Mouse (Mus musculus): ENCODE measurements around the gene Tomm40l. TPM values are rescaled to one million over a fixed set of nuclear protein-coding genes. Genes with fewer than 3 reads are reported as not detected.

The Tomm40l gene
- polyA plus RNA-seq, 1 experiment from 2014 or later = 27.2 TPM

DNA sequence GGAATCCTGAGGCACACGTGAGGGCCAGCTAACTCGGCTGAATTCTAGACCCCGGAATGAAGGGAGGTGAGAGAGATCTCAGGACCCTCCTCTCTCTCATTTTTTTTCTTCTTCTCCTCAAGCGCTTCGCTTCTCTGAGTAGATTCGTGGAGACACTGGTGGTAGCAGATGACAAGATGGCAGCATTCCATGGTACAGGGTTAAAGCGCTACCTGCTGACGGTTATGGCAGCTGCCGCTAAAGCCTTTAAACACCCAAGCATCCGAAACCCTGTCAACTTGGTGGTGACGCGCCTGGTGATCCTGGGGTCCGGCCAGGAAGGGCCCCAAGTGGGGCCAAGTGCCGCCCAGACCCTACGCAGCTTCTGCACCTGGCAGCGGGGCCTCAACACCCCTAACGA, 30.1 kb upstream of the Tomm40l start:
- H3K9ac ChIP-seq (ENCODE audit: low read length) = no peak overlapping the region
- ATAC-seq (replicated peaks; ENCODE audit: low FRiP score, low TSS enrichment, low read depth) (no peak), DNase-seq (ENCODE audit: low spot score) (no peak)
- H3K4me1 ChIP-seq (replicated peaks; ENCODE audit: control insufficient read depth, insufficient read depth, low read length) = peaks cover 36% of the 10 kb centered on the region
- peak overlapping the region; percentile 60 for H3K4me2 ChIP-seq (ENCODE audit: low read length)
- H3K27me3 ChIP-seq (replicated peaks; ENCODE audit: control insufficient read depth, insufficient read depth, low read length) = no peaks in the 10 kb centered on the region
- peak overlapping the region; percentile 49; the same call in 1 of the 2 replicates for H3K27ac ChIP-seq (ENCODE audit: low read depth)
- WGBS = 57% methylated on average over 17 of the region's 17 CpGs
- peaks cover 6% of the 10 kb centered on the region; the same call in 1 of the 2 replicates for H3K36me3 ChIP-seq (ENCODE audit: control insufficient read depth, insufficient read depth, low read length)
- H3K4me3 ChIP-seq (ENCODE audit: low read depth, low read length) = peak overlapping the region; percentile 28; the same call in 1 of the 2 replicates
- H3K9me3 ChIP-seq (ENCODE audit: control insufficient read depth, low read length) = no peaks in the 10 kb centered on the region

DNA sequence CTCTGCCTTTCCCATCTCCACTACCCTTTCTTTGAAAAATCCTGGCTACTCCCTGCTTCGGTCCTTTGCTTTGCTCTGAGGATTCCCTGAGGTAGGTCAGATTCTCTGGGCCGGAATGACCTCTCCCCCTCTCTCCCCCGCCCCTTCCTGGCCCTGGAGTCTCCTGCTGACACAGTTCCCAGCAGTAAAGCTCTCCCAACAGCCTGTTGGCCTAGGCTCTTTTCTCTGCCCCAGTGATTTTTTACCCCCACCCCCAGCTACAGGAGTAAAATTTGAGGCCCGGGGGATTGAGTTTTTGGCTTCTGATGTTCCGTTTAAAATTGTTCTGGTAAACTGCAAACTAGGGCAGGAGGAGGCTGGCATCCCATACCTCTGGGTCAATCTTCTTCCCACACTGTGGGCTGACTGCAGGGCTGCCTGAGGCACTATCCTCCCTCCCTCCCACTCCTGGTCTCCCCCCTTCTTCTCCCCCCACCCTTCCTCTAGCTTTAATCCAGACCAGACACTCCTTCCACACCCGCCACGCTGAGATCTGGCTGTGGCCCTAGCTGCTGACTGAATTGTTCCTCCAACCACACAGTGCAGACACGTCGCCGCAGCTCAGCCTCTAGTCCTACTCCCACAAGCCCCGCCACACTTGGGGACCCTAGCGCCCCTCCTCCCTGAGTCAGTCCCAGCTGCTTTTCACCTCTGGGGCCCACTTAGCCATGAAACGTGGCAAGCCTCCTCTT, 29.4 kb upstream of the Tomm40l start:
- ATAC-seq (replicated peaks; ENCODE audit: low FRiP score, low TSS enrichment, low read depth) = no peak
- Histone ChIP-seq H3K27me3 (replicated peaks; ENCODE audit: control insufficient read depth, insufficient read depth, low read length) (no peaks in the 10 kb centered on the region), H3K36me3 (ENCODE audit: control insufficient read depth, insufficient read depth, low read length) (peaks cover 6% of the 10 kb centered on the region; the same call in 1 of the 2 replicates), H3K4me1 (replicated peaks; ENCODE audit: control insufficient read depth, insufficient read depth, low read length) (peaks cover 36% of the 10 kb centered on the region), H3K4me2 (ENCODE audit: low read length) (peak overlapping the region; percentile 60), H3K27ac (ENCODE audit: low read depth) (peak overlapping the region; percentile 49; the same call in 1 of the 2 replicates), H3K4me3 (ENCODE audit: low read depth, low read length) (peak overlapping the region; percentile 28), H3K9me3 (ENCODE audit: control insufficient read depth, low read length) (no peaks in the 10 kb centered on the region), H3K9ac (ENCODE audit: low read length) (no peak overlapping the region)
- WGBS = 14% methylated on average over 13 of the region's 13 CpGs
- DNase-seq (ENCODE audit: low spot score) = peak; percentile 64

DNA sequence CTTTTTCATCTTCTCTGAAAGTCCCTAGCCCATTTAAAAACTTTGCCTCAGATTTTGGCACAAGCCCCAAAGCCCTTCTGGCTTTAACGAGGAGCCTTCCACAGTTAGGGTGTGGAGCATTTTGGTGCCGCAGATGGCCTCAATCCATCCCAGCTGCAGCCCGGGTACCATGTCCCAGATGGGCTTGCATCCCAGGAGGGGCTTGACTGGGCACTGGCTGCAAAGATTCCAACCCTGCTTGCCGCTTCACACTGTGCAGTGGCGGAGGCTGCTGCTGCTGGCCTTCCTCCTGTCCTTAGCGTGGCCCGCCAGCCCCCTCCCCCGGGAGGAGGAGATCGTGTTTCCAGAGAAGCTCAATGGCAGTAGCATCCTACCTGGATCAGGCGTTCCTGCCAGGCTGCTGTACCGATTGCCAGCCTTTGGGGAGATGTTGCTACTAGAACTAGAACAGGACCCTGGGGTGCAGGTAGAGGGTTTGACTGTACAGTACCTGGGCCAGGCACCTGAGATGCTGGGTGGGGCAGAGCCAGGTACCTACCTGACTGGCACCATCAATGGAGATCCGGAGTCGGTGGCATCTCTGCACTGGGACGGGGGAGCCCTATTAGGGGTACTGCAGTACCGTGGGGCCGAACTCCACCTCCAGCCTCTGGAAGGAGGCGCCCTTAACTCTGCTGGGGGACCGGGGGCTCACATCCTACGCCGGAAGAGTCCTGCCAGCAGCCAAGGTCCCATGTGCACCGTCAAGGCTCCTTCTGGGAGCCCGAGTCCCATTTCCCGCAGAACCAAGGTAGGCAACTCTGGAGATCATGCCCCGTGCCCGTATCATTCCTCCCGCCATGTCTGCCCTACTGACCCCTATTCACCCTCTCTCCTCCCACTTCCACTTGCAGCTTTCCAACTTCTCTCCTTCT, 28.6 kb upstream of the Tomm40l start, which contains the start of gene Ndufs2:
Ndufs2 (minus strand) TSS at position 709 of the 914 bp plus-strand sequence.
- Histone ChIP-seq H3K4me2 (ENCODE audit: low read length) (peak within 1 kb of the TSS; percentile 60), H3K9me3 (ENCODE audit: control insufficient read depth, low read length) (no peaks in the 10 kb centered on the region), H3K9ac (ENCODE audit: low read length) (peak within 1 kb of the TSS; percentile 25), H3K4me1 (replicated peaks; ENCODE audit: control insufficient read depth, insufficient read depth, low read length) (peaks cover 41% of the 10 kb centered on the region), H3K36me3 (ENCODE audit: control insufficient read depth, insufficient read depth, low read length) (peaks cover 1% of the 10 kb centered on the region; the same call in 1 of the 2 replicates), H3K27me3 (replicated peaks; ENCODE audit: control insufficient read depth, insufficient read depth, low read length) (no peaks in the 10 kb centered on the region), H3K4me3 (ENCODE audit: low read depth, low read length) (peak within 1 kb of the TSS; percentile 28), H3K27ac (ENCODE audit: low read depth) (peak within 1 kb of the TSS; percentile 62)
- ATAC-seq (replicated peaks; ENCODE audit: low FRiP score, low TSS enrichment, low read depth) = no peak
- no peak for DNase-seq (ENCODE audit: low spot score)
- WGBS = 24% methylated on average over 26 of the region's 26 CpGs

DNA sequence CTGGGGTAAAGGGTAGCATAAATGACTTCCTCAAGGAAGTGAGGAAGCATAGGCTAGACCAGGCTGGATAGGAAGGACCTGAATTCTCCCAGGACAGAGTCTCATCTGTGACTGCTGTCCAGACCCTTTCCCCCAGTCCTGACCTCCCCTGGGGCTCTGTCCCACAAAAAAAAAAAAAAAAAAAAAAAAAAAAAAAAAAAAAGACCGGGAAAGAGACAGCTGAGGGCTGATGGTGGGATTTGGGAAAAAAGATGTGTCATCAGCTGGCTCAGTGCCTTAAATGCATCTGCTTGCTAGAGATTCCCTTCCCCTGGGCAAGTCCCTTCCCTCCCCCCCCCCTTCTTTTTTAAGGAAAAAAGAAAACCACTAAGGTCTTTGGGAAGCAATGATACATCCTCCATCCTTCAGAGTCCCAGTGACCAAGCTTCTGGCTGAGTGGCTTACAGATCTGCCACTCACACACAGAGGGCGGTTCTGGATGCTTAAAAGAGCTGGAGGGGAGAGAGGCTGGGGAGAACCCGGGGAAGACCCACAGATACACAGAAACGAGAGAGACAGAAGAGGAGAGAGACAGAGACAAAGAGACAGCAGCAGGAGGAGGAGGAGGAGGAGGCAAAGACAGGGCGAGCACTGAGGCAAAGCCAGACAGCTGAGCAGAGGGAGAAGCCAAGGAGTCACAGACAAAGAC, 27.7 kb upstream of the Tomm40l start, which contains the start of gene Adamts4:
Adamts4 (plus strand) TSS at position 509 of the 688 bp plus-strand sequence.
- peaks cover 47% of the 10 kb centered on the region for H3K4me1 ChIP-seq (replicated peaks; ENCODE audit: control insufficient read depth, insufficient read depth, low read length)

DNA sequence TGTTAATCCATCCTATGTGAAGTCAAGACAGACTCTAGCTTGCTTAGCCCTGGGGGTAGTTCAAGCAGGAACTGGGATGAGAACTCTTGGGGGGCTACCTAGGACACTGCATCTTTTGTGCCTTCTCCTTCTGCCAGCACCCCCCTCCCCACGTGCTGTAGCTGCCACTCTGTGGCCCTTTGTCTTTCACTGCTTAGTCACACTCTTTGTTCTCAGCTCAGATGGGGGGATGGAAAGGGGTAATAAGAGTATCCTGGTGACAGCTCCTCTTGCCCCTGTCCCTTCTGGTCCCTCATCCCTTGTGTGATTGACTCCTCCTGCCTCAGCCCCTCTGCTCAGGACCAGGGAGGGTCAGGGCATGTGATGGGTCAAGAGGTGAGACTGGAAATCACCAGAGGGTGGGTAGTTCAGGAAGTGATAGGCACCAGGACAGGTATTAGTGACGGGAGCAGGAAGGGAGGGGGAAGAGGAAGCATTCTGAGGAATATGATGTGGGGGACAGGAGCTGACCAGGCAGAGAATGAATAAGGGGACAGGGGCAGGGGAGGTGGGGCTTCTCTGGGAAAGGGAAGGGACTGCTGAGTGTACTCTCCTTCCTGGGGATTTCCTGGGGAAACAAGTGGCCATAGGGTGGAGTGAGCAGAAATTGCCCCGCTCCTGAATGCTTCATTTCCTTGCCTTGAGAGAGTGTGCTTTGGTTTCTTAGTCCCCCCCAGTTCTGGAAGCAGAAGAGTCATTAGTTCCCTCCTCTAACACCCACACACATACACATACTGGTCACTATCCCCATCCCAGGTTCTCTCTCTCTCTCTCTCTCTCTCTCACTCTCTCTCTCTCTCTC, 26.3 kb upstream of the Tomm40l start:
- no peak for DNase-seq (ENCODE audit: low spot score)
- 42% methylated on average over 2 of the region's 3 CpGs for WGBS

More for the DNA sequence above, 27.7 kb upstream of the Tomm40l start, which contains the start of gene Adamts4:
- DNase-seq (ENCODE audit: low spot score) (peak; percentile 62), ATAC-seq (replicated peaks; ENCODE audit: low FRiP score, low TSS enrichment, low read depth) (no peak)
- Histone ChIP-seq H3K4me2 (ENCODE audit: low read length) (peak within 1 kb of the TSS; percentile 60), H3K27ac (ENCODE audit: low read depth) (peak within 1 kb of the TSS; percentile 71), H3K4me3 (ENCODE audit: low read depth, low read length) (peak within 1 kb of the TSS; percentile 28), H3K36me3 (ENCODE audit: control insufficient read depth, insufficient read depth, low read length) (0 out of 2 replicates have a peak, but pooled peaks cover 7% of the 10 kb centered on the region), H3K9me3 (ENCODE audit: control insufficient read depth, low read length) (no peaks in the 10 kb centered on the region), H3K9ac (ENCODE audit: low read length) (peak within 1 kb of the TSS; percentile 25), H3K27me3 (replicated peaks; ENCODE audit: control insufficient read depth, insufficient read depth, low read length) (no peaks in the 10 kb centered on the region)
- WGBS = 29% methylated on average over 4 of the region's 5 CpGs

DNA sequence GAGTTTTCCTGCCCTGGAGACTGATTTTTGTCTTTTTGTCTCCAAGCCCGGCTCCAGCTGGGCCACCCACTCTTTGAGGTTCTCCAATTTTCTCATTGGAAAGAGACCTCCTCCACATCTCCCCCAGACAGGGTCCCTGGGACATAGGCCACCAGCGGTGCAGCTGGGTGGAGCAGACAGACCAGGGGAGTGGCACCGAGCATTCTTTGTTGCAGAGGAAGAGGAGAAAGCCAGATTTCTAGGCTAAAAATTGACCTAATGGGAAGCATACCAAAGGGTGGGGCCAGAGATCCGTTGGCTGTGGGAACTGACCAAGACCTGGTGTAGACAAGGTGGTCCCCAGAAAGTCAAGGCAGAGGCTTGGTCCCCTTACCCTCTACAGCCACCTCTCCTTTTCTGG, 25.6 kb upstream of the Tomm40l start:
- Histone ChIP-seq H3K9me3 (ENCODE audit: control insufficient read depth, low read length) (no peaks in the 10 kb centered on the region), H3K4me1 (replicated peaks; ENCODE audit: control insufficient read depth, insufficient read depth, low read length) (peaks cover 47% of the 10 kb centered on the region), H3K4me2 (ENCODE audit: low read length) (peak overlapping the region; percentile 69), H3K27me3 (replicated peaks; ENCODE audit: control insufficient read depth, insufficient read depth, low read length) (no peaks in the 10 kb centered on the region), H3K9ac (ENCODE audit: low read length) (peak overlapping the region; percentile 50; the same call in 1 of the 2 replicates), H3K4me3 (ENCODE audit: low read depth, low read length) (peak overlapping the region; percentile 89), H3K36me3 (ENCODE audit: control insufficient read depth, insufficient read depth, low read length) (peaks cover 23% of the 10 kb centered on the region), H3K27ac (ENCODE audit: low read depth) (peak overlapping the region; percentile 92)
- WGBS = 43% methylated on average over 4 of the region's 4 CpGs
- DNase-seq (ENCODE audit: low spot score) (no peak), ATAC-seq (replicated peaks; ENCODE audit: low FRiP score, low TSS enrichment, low read depth) (no peak)

More for the DNA sequence above, 26.3 kb upstream of the Tomm40l start:
- Histone ChIP-seq H3K9ac (ENCODE audit: low read length) (no peak overlapping the region), H3K4me2 (ENCODE audit: low read length) (no peak overlapping the region; the same call in 1 of the 2 replicates), H3K27ac (ENCODE audit: low read depth) (peak overlapping the region; percentile 92), H3K4me3 (ENCODE audit: low read depth, low read length) (no peak overlapping the region), H3K9me3 (ENCODE audit: control insufficient read depth, low read length) (no peaks in the 10 kb centered on the region), H3K4me1 (replicated peaks; ENCODE audit: control insufficient read depth, insufficient read depth, low read length) (peaks cover 47% of the 10 kb centered on the region), H3K36me3 (ENCODE audit: control insufficient read depth, insufficient read depth, low read length) (peaks cover 16% of the 10 kb centered on the region; the same call in 1 of the 2 replicates), H3K27me3 (replicated peaks; ENCODE audit: control insufficient read depth, insufficient read depth, low read length) (no peaks in the 10 kb centered on the region)
- ATAC-seq (replicated peaks; ENCODE audit: low FRiP score, low TSS enrichment, low read depth) = no peak

DNA sequence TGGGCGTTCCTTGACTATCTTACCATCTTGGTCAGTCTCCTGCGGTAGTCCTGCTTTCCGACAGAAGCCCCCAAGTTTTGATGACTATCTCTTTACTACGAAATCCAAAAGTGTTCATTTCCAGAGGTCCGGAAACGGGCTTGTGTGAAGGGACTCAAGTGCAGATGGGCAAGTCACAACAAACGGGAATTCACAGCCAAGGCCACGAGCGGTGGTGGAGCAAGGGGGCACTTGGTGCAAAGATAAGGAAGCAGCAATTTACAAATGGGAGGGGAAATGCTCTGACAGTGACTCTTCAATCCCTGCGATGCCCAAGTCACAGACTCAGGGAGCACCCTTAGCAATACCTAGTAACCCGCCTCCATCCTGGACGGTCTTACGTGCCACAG, 25.1 kb upstream of the Tomm40l start:
- Histone ChIP-seq H3K4me1 (replicated peaks; ENCODE audit: control insufficient read depth, insufficient read depth, low read length) (peaks cover 47% of the 10 kb centered on the region), H3K9me3 (ENCODE audit: control insufficient read depth, low read length) (no peaks in the 10 kb centered on the region), H3K36me3 (ENCODE audit: control insufficient read depth, insufficient read depth, low read length) (peaks cover 28% of the 10 kb centered on the region), H3K4me3 (ENCODE audit: low read depth, low read length) (peak overlapping the region; percentile 89), H3K27me3 (replicated peaks; ENCODE audit: control insufficient read depth, insufficient read depth, low read length) (no peaks in the 10 kb centered on the region), H3K9ac (ENCODE audit: low read length) (peak overlapping the region; percentile 50), H3K27ac (ENCODE audit: low read depth) (peak overlapping the region; percentile 92), H3K4me2 (ENCODE audit: low read length) (peak overlapping the region; percentile 69)
- ATAC-seq (replicated peaks; ENCODE audit: low FRiP score, low TSS enrichment, low read depth) (no peak), DNase-seq (ENCODE audit: low spot score) (no peak)
- WGBS = 11% methylated on average over 13 of the region's 13 CpGs
